Comparison of ENCODE assay signal across 11 mouse cellular contexts in genomic region chr13:97566071-97566470, GRCm38 (mm10).
DNase-seq lines count a peak whose midpoint lies in the region; ATAC-seq lines count a peak whose summit lies in the region.
"Had no signal": no experiment of that assay in that cellular context is flagged by ENCODE, and none has a peak within 500 bp of the region (broad histone marks: within the 10 kb centered on the region; RNA-seq: fewer than 3 reads in every experiment).

No protein-coding gene starts in this region.

- no peak overlapping the region for H3K9ac ChIP-seq in embryonic facial prominence, embryonic 14.5 days (ENCODE audit: low read depth, low read length)
- no peak overlapping the region for H3K9ac ChIP-seq in intestine, embryonic 16.5 days (ENCODE audit: low read depth, low read length)
- H3K9ac ChIP-seq: limb, embryonic 12.5 days had no signal

- intact Hi-C loops in left cerebral cortex, postnatal 14 days (cut with DNase I) = no loop called here

- ATAC-seq in embryonic facial prominence, embryonic 14.5 days (ENCODE audit: low read depth) = no peak
- no peak for ATAC-seq in intestine, embryonic 16.5 days

- H3K27me3 ChIP-seq in embryonic facial prominence, embryonic 14.5 days (replicated peaks; ENCODE audit: control insufficient read depth, insufficient read depth, low read length) = no peaks in the 10 kb centered on the region
- H3K27me3 ChIP-seq in embryonic facial prominence, embryonic 10.5 days (replicated peaks; ENCODE audit: low read depth, poor library complexity, severe bottlenecking) = no peaks in the 10 kb centered on the region
- H3K27me3 ChIP-seq in intestine, embryonic 16.5 days (replicated peaks; ENCODE audit: control insufficient read depth, insufficient read depth, low read length) = no peaks in the 10 kb centered on the region
- H3K27me3 ChIP-seq: limb, embryonic 12.5 days had no signal

- 52% methylated on average over 7 of the region's 7 CpGs for WGBS in embryonic facial prominence, embryonic 14.5 days
- WGBS in embryonic facial prominence, embryonic 10.5 days = 54% methylated on average over 7 of the region's 7 CpGs
- WGBS in intestine, embryonic 16.5 days = 56% methylated on average over 7 of the region's 7 CpGs

- H3K4me3 ChIP-seq in embryonic facial prominence, embryonic 14.5 days (ENCODE audit: low read depth, low read length) = no peak overlapping the region
- H3K4me3 ChIP-seq in embryonic facial prominence, embryonic 10.5 days = no peak overlapping the region
- H3K4me3 ChIP-seq in intestine, embryonic 16.5 days (ENCODE audit: low read length) = no peak overlapping the region
- H3K4me3 ChIP-seq: limb, embryonic 12.5 days; megakaryocyte, embryonic 14.5 days had no signal

- H3K9me3 ChIP-seq in embryonic facial prominence, embryonic 14.5 days (ENCODE audit: control insufficient read depth, low read length) = no peaks in the 10 kb centered on the region
- no peaks in the 10 kb centered on the region for H3K9me3 ChIP-seq in embryonic facial prominence, embryonic 10.5 days
- H3K9me3 ChIP-seq in intestine, embryonic 16.5 days (ENCODE audit: control insufficient read depth, low read length) = no peaks in the 10 kb centered on the region
- H3K9me3 ChIP-seq: limb, embryonic 12.5 days; megakaryocyte, embryonic 14.5 days had no signal

- no peak overlapping the region for H3K4me2 ChIP-seq in embryonic facial prominence, embryonic 14.5 days (ENCODE audit: low read depth, low read length)
- H3K4me2 ChIP-seq in intestine, embryonic 16.5 days (ENCODE audit: low read depth, low read length) = no peak overlapping the region
- H3K4me2 ChIP-seq: limb, embryonic 12.5 days had no signal

- DNase-seq in embryonic facial prominence, embryonic 14.5 days (ENCODE audit: low spot score) = peak; percentile 54
- no peak for DNase-seq in embryonic facial prominence, embryonic 10.5 days (ENCODE audit: low spot score)
- DNase-seq in left cerebral cortex, postnatal 14 days (ENCODE audit: low spot score in 2 of 2) = peak; percentile 65 to 88
- no peak for DNase-seq in left cerebral cortex, adult 8-10 months (ENCODE audit: low spot score in 2 of 2)
- DNase-seq in gastrocnemius, adult 8-10 months (ENCODE audit: low spot score in 2 of 2) = peak; percentile 14 to 35
- peak; percentile 35 to 86 for DNase-seq in layer of hippocampus, postnatal 14 days (ENCODE audit: low spot score in 2 of 2)
- no peak for DNase-seq in embryo, embryonic 10.5 days (ENCODE audit: low spot score)
- DNase-seq: thymus, postnatal 4 days had no signal

- no peak overlapping the region for H3K27ac ChIP-seq in embryonic facial prominence, embryonic 14.5 days (replicated peaks; ENCODE audit: low read depth, low read length)
- no peak overlapping the region for H3K27ac ChIP-seq in embryonic facial prominence, embryonic 10.5 days (replicated peaks)
- no peak overlapping the region for H3K27ac ChIP-seq in intestine, embryonic 16.5 days (ENCODE audit: low read length)
- H3K27ac ChIP-seq: limb, embryonic 12.5 days had no signal

- H3K4me1 ChIP-seq in embryonic facial prominence, embryonic 14.5 days (ENCODE audit: control insufficient read depth, insufficient read depth, low read length) = peaks cover 4% of the 10 kb centered on the region; the same call in 1 of the 2 replicates
- peaks cover 10% of the 10 kb centered on the region; the same call in 1 of the 2 replicates for H3K4me1 ChIP-seq in embryonic facial prominence, embryonic 10.5 days
- H3K4me1 ChIP-seq in intestine, embryonic 16.5 days (ENCODE audit: control insufficient read depth, insufficient read depth, low read length) = no peaks in the 10 kb centered on the region

- H3K36me3 ChIP-seq in embryonic facial prominence, embryonic 14.5 days (ENCODE audit: control insufficient read depth, insufficient read depth, low read length) = no peaks in the 10 kb centered on the region
- H3K36me3 ChIP-seq in embryonic facial prominence, embryonic 10.5 days (replicated peaks) = no peaks in the 10 kb centered on the region
- no peaks in the 10 kb centered on the region for H3K36me3 ChIP-seq in intestine, embryonic 16.5 days (ENCODE audit: control insufficient read depth, insufficient read depth, low read length)
- H3K36me3 ChIP-seq: limb, embryonic 12.5 days had no signal

Comparison
In these comparisons a context has a peak if more than half of its experiments do, and no peak if none do; other contexts are left out.
1. DNase-seq: peak in embryonic facial prominence, embryonic 14.5 days (single experiment), left cerebral cortex, postnatal 14 days (2 of 2), gastrocnemius, adult 8-10 months (2 of 2) and layer of hippocampus, postnatal 14 days (2 of 2); none in embryonic facial prominence, embryonic 10.5 days (single experiment), left cerebral cortex, adult 8-10 months (0 of 2) and embryo, embryonic 10.5 days (single experiment).